Mouse (Mus musculus) layer of hippocampus, adult 8-10 months (tissue): ENCODE data around the gene Dlg1. TPM values are rescaled to one million over a fixed set of nuclear protein-coding genes. Genes with fewer than 3 reads are reported as not detected.

Experiments
- DNase-seq, 2 experiments: peaks; one replicate each; pipeline ENCODE4 v3.0.0; 2022; ENCODE audit warnings: low spot score in 2 of 2
- total RNA-seq, 4 experiments: library from RNA; stranded (reverse); gene quantifications; 2 replicates each; pipeline ENCODE4 v1.2.4; 2022

Dlg1 gene
- total RNA-seq, 4 experiments from 2014 or later: 93.5 to 109 (median 101) TPM

DNA sequence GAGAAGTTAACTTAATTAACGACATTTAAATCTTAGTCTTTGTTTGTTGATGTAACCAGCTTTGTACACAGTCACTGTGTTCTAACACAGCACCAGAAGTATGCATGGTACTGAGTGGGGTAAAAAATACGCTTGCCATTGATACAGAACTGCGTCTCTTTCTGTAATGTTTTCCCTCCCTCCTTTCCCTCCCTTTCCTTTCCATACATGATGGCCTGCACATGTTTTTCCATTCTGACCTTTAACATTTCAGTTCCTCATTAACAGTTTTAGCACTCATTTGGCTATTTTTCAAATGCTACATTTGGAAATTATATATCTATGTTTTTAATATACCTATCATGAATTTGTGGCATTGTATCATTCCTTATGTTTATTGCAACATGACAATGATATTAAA lies 181.0 kb downstream of the Dlg1 start:
- DNase-seq: no peak

DNA sequence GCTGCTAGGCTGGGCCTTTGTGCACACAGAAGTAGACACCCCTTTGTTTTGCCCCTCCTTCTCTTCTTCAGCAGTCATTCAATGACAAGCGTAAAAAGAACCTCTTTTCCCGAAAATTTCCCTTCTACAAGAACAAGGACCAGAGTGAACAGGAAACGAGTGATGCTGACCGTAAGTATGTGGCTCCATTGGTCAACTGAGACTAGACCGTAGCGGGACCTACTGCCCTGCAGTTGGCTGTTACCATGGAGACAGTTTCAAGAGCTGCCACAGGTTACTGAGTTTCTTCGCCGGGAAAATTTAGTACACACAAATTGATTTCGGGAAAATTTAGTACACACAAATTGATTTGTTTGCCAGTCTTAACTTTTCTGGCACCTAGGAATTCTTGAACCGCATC lies 183.5 kb downstream of the Dlg1 start:
- DNase-seq: no peak

DNA sequence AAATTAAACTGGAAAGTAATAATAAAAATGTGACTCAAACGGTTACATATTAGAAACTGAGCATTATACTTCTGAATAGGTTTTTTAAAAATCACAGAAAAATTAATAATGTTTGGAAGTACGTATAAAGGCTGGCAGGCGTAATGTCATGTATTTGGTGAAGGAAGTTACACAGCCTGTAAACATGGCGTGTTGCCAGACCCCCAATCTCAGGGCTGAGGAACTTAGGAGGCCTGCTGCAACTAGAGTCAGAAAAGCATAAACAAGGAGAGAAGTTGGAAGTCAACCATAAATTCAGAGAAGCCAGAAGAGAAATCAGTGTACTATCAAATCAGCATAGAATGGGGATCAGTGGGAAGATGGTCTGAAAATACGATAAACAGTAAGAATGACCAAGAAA lies 200.7 kb downstream of the Dlg1 start:
- no peak for DNase-seq

DNA sequence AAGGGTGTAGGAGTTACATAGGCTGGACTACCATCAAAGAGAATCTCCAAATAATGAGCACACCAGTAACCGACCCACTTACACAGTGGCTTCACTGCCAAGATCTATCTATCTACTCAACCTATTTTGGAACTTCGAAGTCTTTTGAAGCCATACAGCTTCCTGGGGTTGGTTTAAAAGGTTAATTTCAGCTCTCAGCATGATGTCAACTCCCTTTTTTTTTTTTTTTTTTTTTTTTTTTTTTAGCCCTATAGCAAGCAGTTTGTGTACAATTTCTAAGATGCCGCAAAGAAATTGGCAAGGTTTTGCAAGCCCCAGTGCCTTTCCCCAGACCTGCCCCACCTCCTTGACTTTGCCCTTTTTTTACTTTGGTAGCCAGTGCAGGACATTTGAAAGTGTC lies 202.0 kb downstream of the Dlg1 start:
- DNase-seq: no peak

DNA sequence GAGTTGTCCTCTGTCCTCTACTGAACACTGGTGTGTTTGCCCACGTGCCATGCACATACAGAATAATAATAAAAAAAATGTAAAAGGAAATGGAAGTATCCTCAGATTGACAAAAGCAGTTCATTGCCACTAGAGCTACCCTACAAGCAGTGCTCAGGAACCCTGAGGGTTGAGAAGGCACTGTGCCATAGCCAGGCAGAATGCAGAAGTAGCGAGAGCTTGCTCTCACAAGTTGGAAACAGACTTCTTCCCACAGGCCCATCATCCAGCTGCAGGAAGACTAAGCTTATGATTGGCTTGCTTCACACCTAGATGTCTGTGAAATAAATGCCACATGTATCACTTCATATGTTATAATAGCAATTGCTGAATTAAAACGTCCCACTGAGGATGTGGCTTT lies 203.7 kb downstream of the Dlg1 start:
- no peak for DNase-seq

DNA sequence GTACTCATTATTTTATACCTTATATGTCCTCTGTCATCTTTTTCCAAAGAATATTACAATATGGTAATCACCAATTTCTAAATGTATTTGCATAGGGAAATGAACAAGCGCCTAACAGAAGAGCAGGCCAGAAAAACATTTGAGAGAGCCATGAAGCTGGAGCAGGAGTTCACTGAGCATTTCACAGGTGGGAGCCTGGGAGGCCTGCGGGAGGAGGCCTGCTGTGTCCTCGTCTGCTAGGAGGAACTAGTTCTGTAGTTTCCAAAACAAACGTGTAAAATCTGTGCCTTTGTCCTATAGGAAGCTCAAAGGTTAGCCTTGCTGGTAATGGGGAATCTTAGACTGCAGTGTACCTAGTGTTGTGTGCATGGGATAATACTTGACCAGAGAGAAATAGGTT lies 204.5 kb downstream of the Dlg1 start:
- no peak for DNase-seq

DNA sequence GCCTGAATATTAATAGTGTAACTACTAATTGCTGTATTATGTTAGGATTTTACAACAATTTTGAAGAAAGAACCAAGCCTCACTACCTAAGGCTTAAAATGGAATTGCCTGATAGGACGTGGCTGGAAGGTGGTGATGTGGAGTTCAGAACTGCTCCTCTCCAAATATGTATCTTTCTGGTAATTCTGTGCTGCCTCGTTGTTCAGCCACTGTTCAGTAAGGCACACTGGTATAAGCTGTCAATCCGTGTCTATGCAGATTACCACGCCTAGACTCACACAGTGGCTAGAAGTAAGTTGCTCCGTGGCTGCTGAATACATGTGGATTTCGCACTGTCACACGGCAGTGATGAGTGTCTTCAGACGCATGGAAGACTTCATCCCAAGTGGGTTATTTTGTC lies 210.5 kb downstream of the Dlg1 start:
- DNase-seq: no peak

DNA sequence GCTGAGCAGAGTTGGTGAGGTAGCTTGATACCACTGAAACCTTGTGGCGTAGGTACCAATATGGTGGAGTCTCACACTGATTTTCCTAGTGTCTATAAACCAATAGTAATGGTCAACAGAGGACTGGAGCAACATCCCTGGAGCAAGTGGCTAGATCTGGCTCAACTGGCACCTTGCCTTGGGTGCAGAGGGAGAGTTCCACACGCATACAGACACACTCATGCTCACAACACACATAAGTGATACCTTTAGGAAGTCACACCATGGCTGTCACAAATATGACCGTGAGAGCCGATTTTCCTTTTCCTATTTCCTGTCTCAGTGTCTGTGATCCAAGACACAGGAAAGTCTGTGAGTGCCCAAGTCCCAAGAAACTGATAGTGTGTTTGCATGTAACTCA lies 212.1 kb downstream of the Dlg1 start:
- no peak for DNase-seq

DNA sequence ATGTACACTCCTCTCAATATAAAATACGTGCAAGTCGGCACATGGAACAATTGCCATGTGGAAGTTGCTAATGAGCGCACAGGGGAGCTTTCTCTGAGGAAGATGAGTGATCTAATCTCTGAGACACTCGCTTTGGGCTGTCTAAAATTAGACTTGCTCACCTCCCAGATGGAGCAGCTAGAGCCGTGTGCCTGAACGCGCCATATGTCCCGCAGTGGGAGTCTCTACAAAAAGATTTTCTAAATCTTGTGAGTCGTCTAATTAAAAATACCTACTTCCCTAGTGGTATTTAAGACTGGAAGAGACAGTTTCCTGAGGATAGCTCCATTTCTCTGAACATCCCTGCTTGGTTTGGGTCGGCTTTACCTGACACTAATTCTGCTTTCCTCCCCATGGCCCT lies 213.1 kb downstream of the Dlg1 start:
- DNase-seq: peak; percentile 71 to 77

DNA sequence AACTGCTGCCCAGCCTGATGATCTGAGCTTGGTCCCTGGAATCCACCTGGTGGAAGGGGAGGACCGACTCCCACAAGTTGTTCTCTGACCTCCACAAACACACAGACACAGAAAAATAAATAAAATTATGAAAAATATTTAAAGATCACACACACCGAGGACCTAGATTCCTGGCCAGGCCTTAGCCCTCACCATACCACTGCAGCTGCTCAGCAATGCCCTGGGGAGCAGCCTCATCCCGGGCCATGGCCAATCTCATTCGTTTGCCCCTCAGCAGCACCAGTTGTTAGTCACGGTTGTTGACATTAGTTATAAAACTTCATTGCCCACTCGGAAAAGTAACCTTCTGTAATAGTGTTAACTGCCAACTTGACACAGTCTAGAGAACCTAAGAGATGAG lies 214.8 kb downstream of the Dlg1 start:
- DNase-seq: no peak

DNA sequence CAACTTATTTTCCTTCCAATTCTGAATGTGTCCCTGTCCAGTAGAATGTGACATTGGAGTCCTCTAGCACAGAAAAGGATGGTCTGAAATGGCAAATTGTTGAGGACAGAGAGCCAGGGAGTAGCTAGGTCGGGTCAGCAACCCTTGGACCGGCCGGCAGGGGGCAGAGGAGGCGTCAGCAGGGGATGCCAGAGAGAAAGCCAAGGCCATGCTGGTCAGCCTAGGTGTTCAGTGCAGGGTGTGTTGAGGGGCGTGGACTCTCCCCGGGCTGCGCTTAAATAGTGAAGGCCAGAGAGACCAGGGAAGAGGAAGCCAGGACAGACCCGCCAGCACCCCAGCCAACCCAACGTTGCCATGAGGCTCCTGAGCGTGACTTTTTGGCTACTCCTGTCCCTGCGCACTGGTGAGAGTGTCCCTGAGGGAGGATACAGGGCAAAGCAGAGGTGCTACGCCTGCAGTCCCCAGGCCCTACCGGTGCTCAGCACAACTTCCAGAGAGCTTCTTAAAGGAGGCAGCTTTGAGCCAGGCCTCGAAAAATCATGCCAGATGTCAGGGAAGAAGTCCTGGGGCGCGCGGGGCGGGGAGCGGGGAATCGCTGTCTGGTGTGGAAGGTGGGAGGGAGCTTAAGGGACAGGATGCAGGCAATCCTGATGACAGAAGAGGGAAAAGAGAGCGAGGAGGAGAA lies 215.5 kb downstream of the Dlg1 start, which contains the start of gene Meltf:
Meltf (plus strand) TSS at position 238 of the 685 bp plus-strand sequence.
- no peak for DNase-seq

DNA sequence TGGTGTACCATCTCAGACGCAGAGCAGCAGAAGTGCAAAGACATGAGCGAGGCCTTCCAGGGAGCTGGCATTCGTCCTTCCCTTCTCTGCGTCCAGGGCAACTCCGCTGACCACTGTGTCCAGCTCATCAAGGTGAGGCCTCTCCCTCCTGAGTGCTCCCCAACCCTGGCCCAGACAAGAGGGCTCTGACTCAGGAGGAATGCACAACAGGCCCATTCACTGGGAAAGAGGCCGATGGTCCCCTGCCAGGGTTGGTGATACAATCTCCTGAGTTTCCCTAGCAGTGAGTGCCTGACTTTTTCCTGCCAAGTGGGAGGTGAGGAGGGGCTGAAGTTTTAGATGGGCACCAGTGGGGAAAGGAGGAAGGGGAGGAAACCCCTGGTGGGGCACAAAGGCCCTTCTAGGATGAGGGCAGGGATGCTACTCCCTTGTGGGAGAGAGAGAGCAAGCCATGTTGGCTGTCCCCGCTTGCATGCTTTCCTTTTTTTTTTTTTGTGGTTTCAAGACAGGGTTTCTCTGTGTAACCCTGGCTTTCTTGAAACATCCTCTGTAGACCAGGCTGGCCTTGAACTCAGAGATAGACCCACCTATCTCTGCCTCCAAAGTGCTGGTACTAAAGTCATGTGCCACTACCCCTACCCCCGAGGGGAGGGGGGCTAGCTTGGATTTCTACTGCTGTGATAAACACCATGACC lies 217.1 kb downstream of the Dlg1 start:
- no peak for DNase-seq

DNA sequence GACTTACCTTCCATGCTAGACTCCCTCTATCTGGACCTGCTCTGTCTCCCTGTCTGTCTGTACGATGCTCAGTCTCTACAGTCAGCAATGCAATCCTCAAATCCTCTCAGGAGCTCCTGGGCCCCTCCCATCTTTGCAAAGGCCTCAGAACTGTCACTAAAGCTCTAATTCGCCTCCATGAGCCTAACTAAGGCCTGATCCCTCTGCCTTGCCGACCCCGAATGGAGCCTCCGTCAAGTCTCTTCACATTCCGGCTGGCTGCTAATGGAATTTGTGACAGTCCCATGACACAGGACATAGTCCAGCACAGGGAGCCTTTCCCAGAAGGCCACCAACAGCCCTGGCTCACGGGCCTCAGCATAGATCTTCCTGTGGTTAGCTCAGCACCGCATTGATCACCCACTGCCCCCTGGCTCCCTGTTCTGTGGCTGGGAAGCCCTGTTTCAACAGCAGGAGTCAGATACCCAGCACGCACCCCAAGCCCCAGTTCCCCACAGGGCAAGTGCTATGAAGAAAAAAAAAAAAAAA lies 219.2 kb downstream of the Dlg1 start:
- no peak for DNase-seq

DNA sequence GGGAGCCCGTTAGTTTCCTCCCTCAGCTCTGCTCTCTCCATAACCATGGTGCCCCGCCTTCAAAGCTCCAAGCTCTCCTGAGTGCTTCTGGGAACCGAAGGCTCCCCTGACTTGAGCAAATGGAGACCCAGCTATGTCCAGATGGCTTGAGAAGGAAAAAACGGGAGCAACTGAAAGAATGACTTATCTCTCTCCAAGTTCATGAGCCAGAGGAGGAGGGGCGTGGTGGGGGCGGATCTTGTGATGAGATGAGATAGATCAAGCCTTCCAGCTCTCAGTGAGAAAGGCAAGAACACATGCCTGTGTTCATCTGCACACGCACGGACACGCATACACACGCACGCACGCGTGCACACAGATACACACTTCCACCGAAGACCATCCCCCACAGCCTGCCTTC lies 220.1 kb downstream of the Dlg1 start:
- no peak for DNase-seq

DNA sequence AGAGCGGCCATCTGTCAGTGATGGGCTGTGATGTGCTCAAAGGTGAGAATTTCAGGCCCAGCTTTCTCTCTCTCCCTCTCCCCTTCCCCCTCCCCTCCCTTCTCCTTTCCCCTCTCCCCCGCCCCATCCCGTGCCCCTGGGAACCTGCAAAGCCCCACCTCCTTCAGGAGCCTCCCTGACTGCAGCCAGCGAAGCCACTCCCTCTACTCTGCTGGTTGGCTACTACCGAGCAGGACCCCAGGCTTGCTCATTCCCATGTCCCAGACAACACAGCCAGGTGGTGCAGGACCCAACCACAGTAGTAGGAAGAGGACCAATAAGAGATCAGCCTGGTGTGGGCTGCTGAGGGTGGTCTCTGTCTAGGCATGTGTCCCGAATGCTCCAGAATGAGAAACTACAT lies 220.7 kb downstream of the Dlg1 start:
- DNase-seq: no peak

DNA sequence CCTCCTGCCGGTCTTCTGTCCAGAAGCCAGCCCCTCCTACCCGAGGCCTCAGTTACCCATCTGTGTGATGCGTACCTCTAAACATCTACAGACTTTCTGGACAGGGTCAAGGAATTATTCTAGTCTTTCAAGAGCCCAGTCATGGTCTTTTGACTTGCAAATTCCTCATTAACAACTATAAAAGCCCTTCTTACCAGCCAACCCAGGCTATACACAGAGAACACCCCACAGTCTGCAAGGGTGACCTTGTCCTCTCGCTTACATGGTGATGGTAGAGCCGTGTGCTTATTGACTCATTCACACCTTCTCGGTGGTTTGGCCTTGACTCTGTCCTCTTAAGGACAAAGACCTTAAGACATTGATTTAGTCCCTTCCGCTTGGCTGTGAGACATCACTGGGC lies 227.7 kb downstream of the Dlg1 start:
- no peak for DNase-seq

DNA sequence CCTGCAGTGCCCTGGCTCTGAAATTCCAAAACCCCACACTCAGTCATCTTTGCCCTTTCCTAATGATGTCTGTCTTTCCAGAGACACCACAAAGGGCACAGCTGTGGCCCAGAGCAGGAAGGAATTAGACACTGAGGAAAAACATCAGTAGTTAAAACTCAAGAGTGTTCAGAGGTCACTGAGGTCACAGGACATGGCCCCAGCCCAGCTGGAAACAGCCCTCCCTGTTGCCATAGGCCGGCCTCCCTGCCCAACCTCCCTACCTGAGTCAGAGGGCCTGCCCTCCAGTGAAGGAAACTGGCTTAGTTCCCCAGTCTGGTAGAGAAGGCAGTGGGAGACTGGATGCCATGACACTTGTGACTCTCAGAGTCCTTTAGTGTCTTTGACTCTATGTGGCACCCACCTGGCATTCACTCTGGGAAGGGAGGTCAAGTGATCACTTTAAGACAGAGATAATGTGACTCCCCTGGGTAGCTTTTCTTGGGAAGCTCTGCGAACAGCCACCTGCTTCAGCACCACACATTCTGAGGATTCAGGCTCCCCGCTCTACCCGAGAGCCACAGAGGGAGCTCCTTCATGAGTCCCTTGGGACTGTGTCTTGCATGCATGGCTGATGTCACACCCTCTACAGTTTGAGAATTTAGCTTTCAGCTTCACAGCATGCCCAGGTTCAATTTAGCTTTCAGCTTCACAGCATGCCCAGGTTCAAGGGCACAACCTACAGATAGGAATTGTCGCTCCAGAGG lies 230.3 kb downstream of the Dlg1 start:
- DNase-seq: no peak

DNA sequence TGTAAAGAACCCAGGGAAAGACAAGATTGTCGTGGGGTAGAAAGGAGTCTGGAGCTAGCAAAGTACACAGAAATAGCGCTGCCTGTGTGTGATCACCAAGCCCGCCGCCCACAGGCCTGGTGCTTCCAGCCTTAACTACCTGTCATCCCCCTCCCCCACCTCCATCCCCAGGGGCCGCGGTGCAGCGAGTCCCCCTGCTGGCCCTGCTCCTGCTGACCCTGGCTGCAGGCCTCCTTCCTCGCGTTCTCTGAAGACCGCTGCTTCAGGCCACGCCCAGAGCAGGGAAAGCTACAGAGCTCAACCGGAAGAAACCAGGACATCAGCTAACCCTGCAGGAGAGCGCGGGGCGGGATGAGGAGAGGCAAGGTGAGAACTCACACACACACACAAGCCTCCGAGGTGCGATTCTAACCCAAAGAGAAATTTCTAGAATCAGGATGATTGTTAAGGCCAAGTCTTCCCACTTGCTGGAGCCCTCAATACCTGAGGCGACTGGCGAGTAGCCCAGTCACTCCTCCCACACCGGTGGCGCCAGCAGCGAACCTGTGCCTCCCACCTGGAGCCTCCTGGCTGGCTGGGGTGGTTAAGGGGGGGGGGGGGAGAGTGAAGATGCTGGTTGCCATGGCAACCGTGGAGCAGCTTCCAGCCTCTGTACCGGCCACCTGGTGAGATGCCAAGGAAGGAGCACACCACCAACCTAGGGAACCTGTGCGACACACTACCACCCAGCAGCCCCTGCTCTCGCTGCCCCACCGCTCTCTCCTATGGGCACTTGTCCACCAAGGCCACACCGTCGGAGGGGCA lies 233.9 kb downstream of the Dlg1 start:
- DNase-seq: peak; percentile 64 to 69

DNA sequence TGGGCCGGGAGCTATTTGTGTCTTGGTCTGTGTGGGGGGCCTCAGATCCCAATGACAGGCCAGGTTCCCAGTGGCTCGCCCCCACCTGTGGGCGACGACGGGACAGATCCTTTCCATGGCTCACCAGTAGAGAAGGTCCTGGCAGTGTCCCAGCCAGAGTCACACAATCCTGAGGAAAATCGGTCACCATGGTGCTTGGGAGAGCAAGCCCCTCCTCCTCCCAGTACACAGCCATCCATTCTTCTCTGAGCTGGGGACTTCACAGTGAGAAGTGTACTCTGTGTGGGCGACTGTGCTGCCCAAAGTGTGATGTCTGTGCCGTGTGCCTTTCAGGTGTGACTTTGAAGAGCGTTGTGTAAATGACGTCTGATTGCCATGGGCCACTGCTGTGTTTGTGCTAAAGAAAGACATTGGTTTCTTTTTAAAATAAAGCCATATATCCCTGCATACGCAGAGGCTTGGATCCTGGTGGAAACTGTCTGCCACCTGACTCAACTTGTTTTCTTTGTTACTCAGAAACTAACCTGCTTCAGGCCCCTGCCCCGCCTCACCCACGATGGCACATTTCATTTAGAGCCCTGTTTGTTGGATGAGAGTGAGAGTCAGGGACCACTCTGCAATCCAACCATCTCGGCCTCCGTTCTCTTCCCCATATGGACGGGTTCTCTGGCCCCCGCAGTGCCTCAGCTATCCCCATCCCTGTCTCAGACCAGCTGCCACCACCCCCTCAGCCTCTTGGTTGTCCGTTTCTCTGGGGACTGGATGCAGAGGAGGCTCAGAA lies 235.5 kb downstream of the Dlg1 start:
- DNase-seq: peak; percentile 80 to 86

DNA sequence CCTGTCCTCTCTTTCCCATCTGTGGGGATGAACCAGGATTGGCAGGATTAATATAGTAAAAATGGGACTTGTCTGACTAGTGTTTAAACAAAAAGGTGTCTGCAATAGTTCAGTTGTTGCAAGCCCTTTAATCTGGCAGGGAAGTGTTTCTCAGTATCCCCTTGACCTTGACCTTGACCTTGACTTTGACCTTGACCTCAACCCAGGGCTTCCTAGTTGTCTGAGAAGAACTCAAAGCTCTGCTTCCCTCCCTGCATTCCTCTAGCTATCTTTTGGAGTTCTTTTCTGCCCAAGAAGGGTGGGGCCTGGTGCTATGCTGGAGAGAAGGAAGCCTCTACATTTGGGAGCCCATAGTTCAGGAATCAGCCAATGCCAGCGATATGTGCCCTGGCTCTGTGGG lies 238.6 kb downstream of the Dlg1 start:
- no peak for DNase-seq

DNA sequence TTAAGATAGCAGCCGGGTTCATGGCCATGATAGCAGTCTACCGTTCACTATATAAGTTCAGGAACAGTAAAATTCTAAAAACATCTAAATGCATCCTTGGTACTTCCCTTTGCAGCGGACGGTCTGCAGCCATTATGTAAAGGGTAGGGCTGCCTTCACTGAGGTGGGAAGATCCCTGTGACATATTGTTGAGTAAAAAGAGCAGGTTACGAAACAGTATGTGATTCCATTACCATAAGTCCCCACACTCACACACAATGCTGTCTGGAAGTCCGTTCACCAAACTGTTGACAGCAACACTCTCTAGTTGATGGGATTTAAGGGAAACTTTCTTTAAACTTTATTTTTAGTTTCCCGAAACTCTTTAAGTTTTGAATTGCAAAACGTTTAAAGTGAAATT lies 240.0 kb downstream of the Dlg1 start:
- DNase-seq: no peak
